Mouse (Mus musculus): ENCODE data around the gene Pik3cd.

Gene Pik3cd

DNA sequence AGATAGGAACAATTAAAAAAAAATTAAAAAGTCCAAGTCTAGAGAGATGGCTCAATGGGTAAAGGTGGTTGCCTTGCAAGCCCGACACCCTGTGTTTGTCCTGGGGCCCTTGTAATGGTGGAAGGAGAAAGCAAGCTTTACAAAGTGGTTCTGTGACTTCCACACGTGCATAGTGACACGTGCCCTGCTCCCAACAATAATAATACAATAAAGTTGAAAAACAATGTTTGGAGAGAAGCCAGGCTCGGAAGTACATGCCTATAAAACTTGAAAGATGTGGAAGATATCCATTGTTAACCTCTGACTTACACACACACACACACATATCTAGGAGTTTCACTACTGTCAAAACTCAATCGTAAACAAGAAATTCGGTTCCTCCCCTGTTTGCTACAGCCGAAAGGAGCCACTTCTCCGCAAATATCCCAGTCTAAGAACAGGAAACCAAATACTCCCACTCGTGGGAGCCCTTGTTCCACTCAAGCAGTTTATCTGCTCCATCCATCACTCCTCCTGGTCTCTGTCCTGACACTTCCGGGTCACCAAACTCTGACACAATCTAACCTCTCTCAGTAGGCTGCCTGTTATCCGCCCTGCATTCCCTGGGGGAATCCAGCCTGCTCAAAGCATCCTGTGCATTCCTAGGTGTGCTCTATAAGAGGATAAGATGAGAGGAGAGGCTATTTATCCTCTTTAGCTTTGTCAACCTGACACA is 23.2 kb downstream of the Pik3cd start:
- ChIA-PET CTCF (interaction anchor here in 1 of 4 experiments (1.3 kb wide), 1 partner anchor 25 kb away, joined by 4 read pairs; no protein-coding TSS in a partner anchor), POLR2A (interaction anchor here in 1 of 4 experiments (1.4 to 1.9 kb wide), 3 partner anchors 11 to 28 kb away, joined by 3 to 6 read pairs (median 5); no protein-coding TSS in a partner anchor)

DNA sequence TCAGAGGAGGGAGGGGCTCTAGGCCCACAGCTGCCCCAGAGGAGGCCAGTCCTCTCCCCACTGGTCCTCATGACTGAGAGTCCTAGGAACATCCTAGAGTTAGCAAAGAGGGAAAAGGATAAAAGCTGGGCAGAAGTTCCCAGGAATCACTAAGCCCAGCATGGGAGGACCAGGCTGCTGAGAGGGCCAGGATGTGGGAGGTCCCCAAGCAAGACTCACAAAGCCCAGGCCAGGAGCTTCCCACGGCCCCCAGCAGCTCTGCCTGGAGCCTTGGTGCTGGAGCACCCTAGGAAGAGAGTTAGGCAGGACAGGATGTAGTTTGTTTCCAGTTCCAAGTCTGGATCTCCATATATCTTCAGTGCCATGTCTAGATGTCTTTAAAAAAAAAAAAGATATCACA is 24.4 kb downstream of the Pik3cd start:
- ChIA-PET CTCF (interaction anchor here in 2 of 4 experiments (0.6 to 1.3 kb wide), 5 partner anchors 23 to 997 kb away, joined by 3 to 8 read pairs (median 4); no protein-coding TSS in a partner anchor), POLR2A (interaction anchor here in 1 of 4 experiments (1.6 kb wide), 1 partner anchor 12 kb away, joined by 5 read pairs; no protein-coding TSS in a partner anchor)

- ChIA-PET POLR2A (interaction anchor here in 2 of 4 experiments (0.7 to 1.3 kb wide), 4 partner anchors 16 to 89 kb away, joined by 3 to 13 read pairs (median 4); partner anchors contain the start of gene Pik3cd (in 1 of the 2)), CTCF (interaction anchor here in 2 of 4 experiments (0.7 to 1.6 kb wide), 3 partner anchors 15 to 166 kb away, joined by 3 to 5 read pairs (median 3); no protein-coding TSS in a partner anchor)
Observed at GRCm38 (mm10) chr4:149675378-149676261, 26.8 kb downstream of the Pik3cd start.

GRCm38 (mm10) chr4:149674814-149675377 is 27.5 kb downstream of the Pik3cd start:
- POLR2A ChIA-PET: interaction anchor here in 2 of 4 experiments (0.7 to 1.3 kb wide), 4 partner anchors 15 to 90 kb away, joined by 3 to 13 read pairs (median 4); partner anchors contain the start of gene Pik3cd (in 1 of the 2)
- CTCF ChIA-PET: interaction anchor here in 2 of 4 experiments (0.5 to 1.6 kb wide), 4 partner anchors 15 to 507 kb away, joined by 3 to 5 read pairs (median 3); no protein-coding TSS in a partner anchor

DNA sequence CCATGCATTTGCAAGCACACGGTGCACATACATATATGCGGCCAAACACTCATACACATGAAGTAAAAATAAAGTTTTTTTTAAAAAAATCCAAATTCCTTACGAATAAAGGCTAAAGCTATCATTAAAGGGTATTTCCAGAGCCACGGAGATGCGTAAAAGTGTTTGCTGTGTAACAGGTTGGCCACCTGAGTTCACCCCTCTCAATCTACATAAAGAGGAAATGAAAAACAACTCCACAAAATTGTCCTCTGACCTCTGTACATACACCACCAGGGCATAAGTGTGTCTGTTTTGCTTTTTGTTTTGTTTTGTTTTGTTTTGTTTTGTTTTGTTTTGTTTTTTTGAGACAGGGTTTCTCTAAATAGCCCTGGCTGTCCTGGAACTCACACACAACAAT is 29.6 kb downstream of the Pik3cd start:
- ChIA-PET POLR2A (interaction anchor here in 2 of 4 experiments (1.3 to 2.4 kb wide), 3 partner anchors 13 to 65 kb away, joined by 3 to 10 read pairs (median 4); no protein-coding TSS in a partner anchor), CTCF (interaction anchor here in 3 of 4 experiments (0.6 to 2.2 kb wide), 6 partner anchors 18 to 214 kb away, joined by 3 to 10 read pairs (median 4); no protein-coding TSS in a partner anchor)

- CTCF ChIA-PET: interaction anchor here in 3 of 4 experiments (0.5 to 2.2 kb wide), 9 partner anchors 17 to 1100 kb away, joined by 3 to 10 read pairs (median 3); no protein-coding TSS in a partner anchor
- POLR2A ChIA-PET: interaction anchor here in 3 of 4 experiments (0.6 to 1.7 kb wide), 8 partner anchors 9 to 128 kb away, joined by 3 to 7 read pairs (median 3); no protein-coding TSS in a partner anchor
Observed at GRCm38 (mm10) chr4:149671175-149671574, 31.2 kb downstream of the Pik3cd start.

DNA sequence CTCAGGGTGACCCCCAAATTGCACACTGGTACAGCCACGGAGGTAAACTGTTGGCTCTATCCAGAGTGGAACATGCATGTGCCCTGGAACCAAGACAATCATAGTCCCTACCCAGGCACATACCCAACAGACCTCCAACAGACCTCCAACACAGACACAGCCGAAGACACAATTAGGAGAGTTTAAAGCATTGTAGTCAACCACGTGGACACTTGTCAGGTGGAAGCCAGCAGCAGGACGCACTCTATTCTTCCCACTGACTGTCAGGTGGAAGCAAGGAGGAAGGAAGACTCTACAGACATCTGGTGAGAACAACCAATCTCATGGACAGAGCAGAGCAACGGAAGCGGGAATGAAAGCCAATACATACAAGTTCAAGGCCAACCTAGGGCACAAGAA is 36.7 kb downstream of the Pik3cd start:
- ChIA-PET CTCF (no interaction called here), POLR2A (interaction anchor here in 2 of 4 experiments (0.6 to 1.5 kb wide), 3 partner anchors 37 to 384 kb away, joined by 3 to 6 read pairs (median 3); no protein-coding TSS in a partner anchor)

DNA sequence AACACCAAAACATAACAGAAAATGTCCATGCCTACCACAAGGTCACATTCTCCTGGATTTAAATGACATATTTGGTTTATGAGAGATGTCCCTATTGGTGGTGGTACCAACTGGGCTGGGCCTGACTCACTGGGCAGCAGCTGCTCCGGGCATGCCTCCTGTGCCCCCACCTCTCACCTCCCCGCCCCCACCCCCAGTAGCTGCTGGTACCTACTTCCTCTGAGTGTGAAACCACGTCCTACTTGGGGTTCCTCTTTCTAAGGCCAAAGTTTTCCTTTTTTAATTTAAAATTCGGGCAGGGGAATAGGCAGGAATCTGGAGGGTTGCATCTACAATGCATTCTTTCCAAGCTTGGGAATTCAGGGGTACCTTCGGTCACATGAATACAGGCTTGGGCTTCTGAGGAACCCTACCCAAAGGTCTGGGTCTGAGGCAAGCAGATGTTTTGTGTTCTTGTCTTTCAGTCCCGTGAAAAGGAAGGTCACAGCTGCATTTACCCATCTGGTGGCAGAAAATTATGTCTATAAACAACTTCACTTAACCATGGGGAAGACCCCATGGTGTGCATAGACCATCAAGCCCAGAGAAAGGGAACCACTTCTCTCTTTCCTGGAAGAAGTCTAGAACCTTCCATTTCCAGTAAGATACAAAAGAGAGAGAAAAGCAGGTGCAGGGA is 37.2 kb downstream of the Pik3cd start:
- POLR2A ChIA-PET: interaction anchor here (0.6 to 1.5 kb wide), 5 partner anchors 38 to 384 kb away, joined by 3 to 6 read pairs (median 3); no protein-coding TSS in a partner anchor

GRCm38 (mm10) chr4:149663849-149664503 is 38.4 kb downstream of the Pik3cd start:
- POLR2A ChIA-PET: interaction anchor here (0.6 to 1.5 kb wide), 6 partner anchors 13 to 321 kb away, joined by 3 to 7 read pairs (median 4); no protein-coding TSS in a partner anchor
- CTCF ChIA-PET: interaction anchor here in 1 of 4 experiments (0.9 to 2.2 kb wide), 3 partner anchors 10 to 25 kb away, joined by 3 to 6 read pairs (median 6); no protein-coding TSS in a partner anchor

More for the DNA sequence above, 37.2 kb downstream of the Pik3cd start:
- CTCF ChIA-PET: interaction anchor here in 1 of 4 experiments (0.7 to 1.9 kb wide), 2 partner anchors 11 to 494 kb away, joined by 3 to 6 read pairs; no protein-coding TSS in a partner anchor

DNA sequence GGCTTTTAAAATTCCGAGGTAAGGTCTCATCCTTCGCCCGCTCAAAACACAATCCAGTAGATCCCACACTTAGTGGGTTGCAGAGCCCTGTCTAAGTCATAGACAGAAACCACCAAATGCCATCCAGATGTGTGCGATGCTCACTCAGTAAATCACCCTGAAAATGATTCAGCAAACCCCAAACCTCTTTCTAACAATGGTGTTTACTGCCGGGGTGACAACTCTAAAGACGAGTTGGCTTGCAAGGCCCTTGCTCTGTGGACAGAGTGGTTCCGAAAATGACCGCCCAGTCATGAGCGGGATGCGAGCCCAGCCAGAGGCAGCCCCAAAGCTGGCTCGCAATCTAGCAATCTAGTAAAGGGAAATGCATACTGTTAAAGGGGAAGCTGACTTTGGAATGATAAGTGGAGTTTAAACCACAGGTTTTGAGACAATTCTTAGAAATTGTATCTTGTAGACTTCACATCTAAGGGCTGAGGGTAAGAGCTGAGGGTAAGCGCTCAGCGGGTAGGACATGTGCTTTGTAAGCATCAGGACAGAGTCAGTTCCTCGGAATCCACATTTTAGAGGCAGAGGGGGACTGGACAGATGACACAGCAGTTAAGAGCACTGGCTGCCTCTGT is 40.3 kb downstream of the Pik3cd start:
- ChIA-PET POLR2A (interaction anchor here in 1 of 4 experiments (1.7 kb wide), 1 partner anchor 9 kb away, joined by 5 read pairs; no protein-coding TSS in a partner anchor), CTCF (interaction anchor here in 1 of 4 experiments (1.3 to 2.2 kb wide), 2 partner anchors 8 to 11 kb away, joined by 3 to 6 read pairs; no protein-coding TSS in a partner anchor)

- CTCF ChIA-PET: interaction anchor here (0.7 to 1.4 kb wide), 5 partner anchors 10 to 612 kb away, joined by 3 to 5 read pairs (median 3); no protein-coding TSS in a partner anchor
- POLR2A ChIA-PET: interaction anchor here (0.7 to 3.1 kb wide), 13 partner anchors 10 to 231 kb away, joined by 3 to 15 read pairs (median 5); no protein-coding TSS in a partner anchor
Observed at GRCm38 (mm10) chr4:149660598-149660997, 41.8 kb downstream of the Pik3cd start.

DNA sequence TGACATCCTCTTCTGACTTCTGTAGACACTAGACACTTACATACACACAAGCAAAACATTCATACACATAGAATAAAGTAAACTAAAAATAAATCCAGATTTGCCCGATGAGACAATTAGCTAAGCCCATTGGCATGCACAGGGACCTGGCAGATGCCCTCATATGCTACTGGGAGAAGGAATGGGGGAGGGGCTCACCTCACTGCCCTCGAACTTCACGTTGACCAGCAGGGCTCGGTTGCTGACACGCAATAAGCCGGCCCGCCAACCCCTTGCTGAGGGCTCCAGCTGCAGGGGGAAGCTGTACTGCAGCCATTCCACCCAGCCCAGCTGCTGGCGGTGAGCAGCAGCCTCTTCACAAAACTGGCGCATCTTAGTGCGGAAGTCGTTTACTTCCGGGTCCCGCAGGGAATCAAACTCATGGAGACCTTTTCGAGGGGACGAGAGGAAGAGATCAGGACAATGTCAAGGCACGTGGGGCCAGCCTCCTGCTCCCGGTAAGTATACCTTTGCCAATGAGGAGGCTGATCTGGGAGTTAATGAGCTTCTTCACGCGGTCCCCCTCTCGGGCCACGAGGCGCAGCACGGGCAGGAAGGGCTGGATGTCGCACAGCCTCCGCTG is 42.8 kb downstream of the Pik3cd start:
- ChIA-PET POLR2A (interaction anchor here in 3 of 4 experiments (0.6 to 3.1 kb wide), 18 partner anchors 9 to 232 kb away, joined by 3 to 15 read pairs (median 4); partner anchors contain the start of gene Pik3cd (in 1 of the 3)), CTCF (interaction anchor here (0.6 to 1.4 kb wide), 7 partner anchors 9 to 79 kb away, joined by 3 to 5 read pairs (median 3); no protein-coding TSS in a partner anchor)

DNA sequence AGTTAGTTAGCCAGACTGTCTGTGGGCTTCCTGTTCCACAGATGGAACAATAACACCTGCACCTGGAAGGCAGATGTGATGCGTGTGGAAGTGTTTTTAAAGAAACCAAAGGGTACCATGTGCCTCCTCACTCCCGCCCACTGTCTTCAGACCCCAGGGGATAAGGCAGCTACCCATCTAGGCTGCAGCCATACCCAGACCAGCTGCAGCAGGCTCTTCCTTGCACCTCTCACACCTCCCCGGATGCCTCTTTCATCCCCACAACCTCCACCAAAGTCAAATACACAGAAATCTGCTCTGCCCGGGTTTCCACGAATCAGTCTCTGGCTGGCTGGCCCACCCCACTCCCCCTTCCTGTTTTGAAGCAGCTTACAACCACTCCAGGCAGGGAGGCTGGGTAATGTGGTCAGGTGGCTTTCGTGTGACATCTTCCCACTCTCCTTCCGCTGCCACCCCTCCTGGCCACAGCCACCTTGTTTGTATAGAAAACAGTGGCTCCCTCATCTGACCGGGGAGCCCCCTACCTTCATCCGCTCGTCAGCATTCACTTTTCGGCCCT is 44.4 kb downstream of the Pik3cd start:
- ChIA-PET POLR2A (interaction anchor here in 1 of 4 experiments (0.8 to 1.9 kb wide), 3 partner anchors 12 to 26 kb away, joined by 3 to 5 read pairs (median 3); no protein-coding TSS in a partner anchor), CTCF (interaction anchor here in 3 of 4 experiments (0.5 to 2.9 kb wide), 3 partner anchors 25 to 56 kb away, joined by 3 to 10 read pairs (median 6); no protein-coding TSS in a partner anchor)

GRCm38 (mm10) chr4:149654232-149654631 is 48.1 kb downstream of the Pik3cd start:
- ChIA-PET POLR2A (interaction anchor here (0.7 to 1.8 kb wide), 18 partner anchors 10 to 199 kb away, joined by 3 to 6 read pairs (median 3); partner anchors contain the start of genes Pik3cd (in 1 of the 4), Rbp7 (in 1 of the 4) and Tmem201 (in 1 of the 4)), CTCF (interaction anchor here (0.5 to 2.7 kb wide), 73 partner anchors 8 to 1070 kb away, joined by 3 to 18 read pairs (median 4); partner anchors contain the start of genes Pik3cd (in 2 of the 4), Clstn1 (in 1 of the 4), Kif1b (in 1 of the 4) and Tmem201 (in 1 of the 4))

All from embryonic stem cell, embryonic (primary cell).